Mouse (Mus musculus) right cerebral cortex, postnatal 25 days (tissue): ENCODE data around the gene Gsta4.
"Not testable (repeated sequence)": the region's sequence is repeated elsewhere in the genome, so short reads cannot be mapped to it uniquely, and the experiment has no call there.

Experiments used
- DNase-seq: peaks from one replicate; pipeline ENCODE4 v3.0.0; 2022

The Gsta4 gene

DNA sequence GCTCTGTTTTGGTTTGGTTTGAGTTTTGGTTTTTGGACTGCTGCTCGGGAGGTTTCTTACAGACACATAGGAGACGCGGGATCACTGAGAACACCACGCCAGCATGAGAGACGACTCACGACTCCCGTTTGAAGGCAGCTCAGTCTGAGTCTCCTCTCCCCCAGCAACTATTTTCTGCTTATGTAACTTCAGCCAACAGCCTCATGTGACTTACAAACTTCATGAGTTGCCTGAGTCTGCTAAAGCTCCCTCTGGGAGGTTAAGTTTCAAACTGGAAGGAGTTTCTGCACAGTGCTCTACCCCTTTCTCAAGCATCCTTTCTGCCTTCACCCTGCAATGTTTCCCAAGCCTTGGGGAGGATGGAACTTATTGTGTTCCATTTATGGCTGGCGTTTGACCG lies 3.1 kb downstream of the Gsta4 start:
- no peak for DNase-seq

GRCm38 (mm10) chr9:78188910-78189309 lies 6.3 kb downstream of the Gsta4 start:
- DNase-seq = no peak

DNA sequence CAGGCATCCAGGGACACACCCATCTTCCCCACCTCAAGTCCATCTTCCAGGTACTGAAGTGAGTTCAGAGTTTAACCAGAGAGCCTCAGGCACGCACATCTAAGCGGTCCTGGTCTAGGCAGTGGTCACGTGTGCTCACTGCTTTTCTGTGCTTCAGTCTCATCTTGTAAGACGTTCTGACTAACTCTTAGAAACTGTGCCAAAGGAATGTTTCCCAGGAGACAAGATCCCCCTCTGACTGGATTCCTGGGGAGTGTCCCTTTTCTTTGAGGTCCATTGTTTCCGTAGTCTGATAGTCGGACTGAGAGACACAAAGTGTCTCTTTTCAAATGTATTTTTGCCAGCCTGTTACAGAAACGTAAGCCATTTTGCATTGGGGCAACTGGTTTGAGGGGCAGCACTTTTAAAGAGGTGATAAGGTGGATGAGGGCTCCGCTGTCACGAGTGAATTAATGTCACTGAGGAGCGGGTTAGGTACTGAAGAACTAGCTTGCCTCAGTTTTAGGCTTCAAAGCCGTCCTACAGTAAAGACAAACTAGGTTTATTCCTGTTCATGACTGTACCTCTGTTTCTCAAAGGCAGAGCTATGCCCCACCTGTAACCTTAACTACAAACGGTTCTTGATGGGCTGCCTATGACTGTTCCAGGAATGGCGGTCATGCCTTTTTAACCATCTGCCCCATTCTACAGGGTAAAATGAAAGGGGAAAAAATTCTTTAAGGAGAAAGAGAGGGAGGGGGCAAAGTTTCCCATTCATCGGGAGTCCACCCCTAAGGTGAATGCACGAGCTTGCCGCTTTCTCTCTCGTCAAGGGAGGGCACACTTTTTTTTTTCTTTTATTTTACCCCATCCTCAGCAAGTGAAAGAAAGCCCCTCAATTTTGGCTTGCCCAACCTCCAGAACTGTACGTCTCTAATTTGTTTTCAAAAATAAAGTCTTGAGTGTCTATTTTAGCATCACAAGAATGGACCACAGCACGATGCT lies 8.4 kb downstream of the Gsta4 start:
- DNase-seq = no peak

GRCm38 (mm10) chr9:78191736-78192135 lies 9.2 kb downstream of the Gsta4 start:
- peak; percentile 14 for DNase-seq

- peak; percentile 11 for DNase-seq
Observed at GRCm38 (mm10) chr9:78193902-78194597, 11.5 kb downstream of the Gsta4 start.

DNA sequence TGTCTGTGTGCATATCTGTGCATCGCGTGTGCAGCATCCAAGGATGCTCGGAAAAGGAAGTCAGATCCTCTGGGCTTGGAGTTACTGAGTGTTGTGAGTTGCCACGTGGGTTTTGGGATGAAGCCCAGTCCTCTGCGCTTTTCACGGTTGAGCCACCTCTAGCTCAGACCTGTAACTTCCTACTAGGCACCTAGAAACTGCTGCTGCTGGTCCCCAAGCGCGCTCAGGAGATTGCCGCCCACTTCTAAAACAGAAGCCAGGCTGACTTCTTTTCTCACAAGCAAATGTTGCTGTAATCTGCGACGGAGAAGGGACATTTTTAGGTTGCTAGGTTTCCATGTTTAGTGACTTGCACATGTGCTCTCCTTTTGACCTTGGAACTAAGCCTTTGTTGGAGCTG lies 12.5 kb downstream of the Gsta4 start:
- peak; percentile 52 for DNase-seq

- no peak for DNase-seq
Observed at GRCm38 (mm10) chr9:78197801-78198200, 15.2 kb downstream of the Gsta4 start.

GRCm38 (mm10) chr9:78204194-78204593 lies 21.6 kb downstream of the Gsta4 start:
- DNase-seq = no peak

- no peak for DNase-seq
Observed at GRCm38 (mm10) chr9:78208956-78209355, 26.4 kb downstream of the Gsta4 start.

DNA sequence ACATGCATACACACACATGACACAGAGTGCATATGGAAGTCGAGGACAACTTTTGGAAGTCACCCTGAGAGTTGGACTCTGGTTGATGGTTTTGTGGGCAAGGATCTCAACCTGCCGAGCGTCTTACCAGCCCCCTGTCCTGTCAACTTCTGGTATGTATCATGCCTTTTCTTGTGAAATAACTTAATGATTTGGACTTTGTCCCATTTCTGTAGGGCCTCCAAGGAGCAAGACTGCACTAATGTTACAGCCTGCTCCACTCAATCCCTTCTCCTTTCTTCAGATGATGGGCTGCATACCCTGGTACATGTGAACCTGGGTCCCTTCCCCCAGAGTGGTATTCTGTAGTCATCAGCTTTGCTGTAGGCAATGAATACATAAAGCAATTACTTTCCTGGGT lies 27.5 kb downstream of the Gsta4 start:
- no peak for DNase-seq

GRCm38 (mm10) chr9:78210821-78211220 lies 28.2 kb downstream of the Gsta4 start:
- no peak for DNase-seq

DNA sequence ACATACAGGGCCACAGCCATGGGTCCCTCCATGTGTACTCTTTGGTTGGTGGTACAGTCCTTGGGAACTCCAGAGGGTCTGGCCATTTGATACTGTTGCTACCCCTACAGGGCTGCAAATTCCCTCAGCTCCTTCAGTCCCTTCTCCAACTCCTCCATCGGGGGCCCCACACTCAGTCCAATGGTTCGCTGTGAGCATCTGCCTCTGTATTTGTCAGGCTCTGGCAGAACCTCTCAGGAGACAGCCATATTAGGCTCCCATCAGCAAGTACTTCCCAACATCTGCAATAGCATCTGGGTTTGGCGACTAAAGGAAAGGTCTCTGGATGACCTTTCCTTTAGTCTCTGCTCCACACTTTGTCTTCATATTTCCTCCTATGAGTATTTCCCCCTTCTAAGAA lies 28.9 kb downstream of the Gsta4 start:
- DNase-seq = no peak

DNA sequence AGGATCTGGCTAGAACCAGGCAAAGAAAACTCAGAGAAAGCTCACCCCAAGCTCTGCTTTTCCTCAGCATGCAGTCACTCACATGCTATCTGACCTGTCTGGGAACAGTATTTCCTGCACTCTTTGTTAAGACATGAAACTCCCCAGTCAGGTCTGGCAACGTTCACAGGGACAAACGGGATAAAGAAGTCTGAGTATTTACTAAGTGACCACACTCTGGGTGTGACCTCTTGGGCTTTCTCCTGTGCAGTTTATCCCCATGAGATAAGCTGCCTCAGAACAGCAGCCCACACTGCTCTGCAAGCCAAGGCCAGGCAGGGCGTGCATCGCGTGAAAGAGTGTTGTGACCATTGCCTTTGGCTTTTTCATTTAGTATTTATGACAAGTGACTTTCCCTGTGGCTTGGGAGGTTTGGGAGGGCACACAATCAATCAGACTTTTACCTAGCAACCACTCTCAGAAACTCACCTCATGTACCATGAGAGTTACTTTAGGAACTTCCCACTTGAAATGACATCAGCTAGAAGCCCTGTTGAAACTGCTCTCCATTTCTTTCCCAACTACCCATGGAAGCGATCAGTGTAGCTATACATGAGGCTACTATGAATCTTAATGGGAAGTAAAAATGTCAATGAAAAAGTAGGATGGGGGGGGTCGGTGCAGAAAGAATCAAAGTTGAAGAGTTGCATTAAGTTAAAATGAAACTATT lies 29.9 kb downstream of the Gsta4 start:
- DNase-seq = no peak

DNA sequence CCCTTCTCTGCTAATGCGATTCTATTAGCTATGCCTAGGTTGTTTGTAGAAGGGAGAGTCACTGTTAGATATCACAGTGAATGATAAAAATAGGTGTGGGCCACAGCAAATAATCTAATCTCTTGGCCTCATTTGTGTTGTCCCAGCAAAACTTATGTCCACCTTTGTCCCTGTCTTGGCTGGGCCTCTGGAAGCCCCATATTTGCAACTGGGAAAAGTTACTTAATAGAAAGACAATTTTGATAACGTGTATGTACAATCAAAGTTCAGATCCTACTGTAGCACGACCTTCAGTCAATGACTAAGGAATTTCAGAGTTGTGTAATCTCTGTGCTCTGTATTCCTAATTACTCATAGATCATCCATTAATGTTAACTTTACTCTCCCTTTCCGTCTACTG lies 34.5 kb downstream of the Gsta4 start:
- DNase-seq = no peak

- DNase-seq = no peak
Observed at GRCm38 (mm10) chr9:78222616-78223015, 40.0 kb downstream of the Gsta4 start.

DNA sequence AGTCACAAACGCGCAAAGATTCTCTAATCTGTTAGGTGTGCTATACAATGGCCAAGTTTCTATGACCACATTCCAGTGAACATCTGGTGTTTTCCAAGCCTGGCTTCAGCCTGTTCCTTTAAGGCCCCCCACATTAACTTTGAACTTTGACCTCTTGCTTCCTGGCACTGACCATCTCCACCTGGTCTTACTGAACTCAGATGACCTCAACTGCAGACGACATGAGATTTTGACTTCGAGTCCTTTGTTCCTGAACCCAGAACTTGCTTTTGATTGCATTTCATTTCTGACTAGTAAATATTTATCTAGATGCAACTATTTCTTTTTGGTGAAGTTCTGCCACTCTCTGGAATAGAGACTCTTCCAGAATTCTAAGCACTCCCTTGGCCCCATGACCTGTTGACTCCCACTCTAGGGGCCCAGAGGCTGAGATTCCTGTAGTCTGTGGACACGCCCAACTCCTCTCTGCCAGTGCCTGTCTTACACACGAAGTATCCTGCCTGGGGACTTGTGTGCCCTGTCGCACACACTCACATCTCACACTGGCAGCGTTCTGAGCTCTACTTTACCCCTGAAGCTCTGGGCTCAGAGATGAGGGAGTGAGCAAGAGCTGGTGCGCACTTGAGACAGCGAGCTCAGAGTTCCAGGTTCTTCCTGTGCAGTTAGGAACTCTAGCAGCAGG lies 40.8 kb downstream of the Gsta4 start:
- no peak for DNase-seq

- no peak for DNase-seq
Observed at GRCm38 (mm10) chr9:78224418-78224817, 41.8 kb downstream of the Gsta4 start.

DNA sequence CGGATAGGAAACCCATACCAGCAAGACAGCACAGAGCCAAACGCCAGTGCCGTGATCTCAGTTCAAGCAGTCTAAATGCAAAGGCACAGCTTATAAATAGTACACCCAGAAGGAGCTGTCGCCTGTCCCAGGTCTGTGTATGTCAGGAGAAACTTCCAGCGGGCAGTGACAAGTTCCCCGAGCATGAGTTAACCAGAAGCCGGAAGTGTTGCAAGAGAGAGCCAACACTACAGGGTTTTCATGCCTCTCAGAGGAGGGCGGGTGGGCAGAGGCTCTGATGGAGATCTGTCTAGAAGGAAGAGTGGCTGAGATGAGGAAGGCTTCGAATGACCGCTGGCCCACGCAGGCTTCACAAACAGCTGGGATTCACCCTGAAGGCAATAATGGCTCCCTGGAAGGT lies 42.7 kb downstream of the Gsta4 start:
- DNase-seq = no peak

- DNase-seq = no peak
Observed at GRCm38 (mm10) chr9:78228122-78228521, 45.5 kb downstream of the Gsta4 start.

- not testable (repeated sequence) for DNase-seq
Observed at GRCm38 (mm10) chr9:78229658-78230057, 47.1 kb downstream of the Gsta4 start.

GRCm38 (mm10) chr9:78230461-78230860 lies 47.9 kb downstream of the Gsta4 start, which contains the start of gene Gsta1:
TSS of gene Gsta1 (plus strand) at chr9:78230656.
- DNase-seq = not testable (repeated sequence)

GRCm38 (mm10) chr9:78233121-78233695 lies 50.6 kb downstream of the Gsta4 start:
- DNase-seq = not testable (repeated sequence)
